Mouse (Mus musculus): ENCODE data around the gene Snrnp40. TPM values are rescaled to one million over a fixed set of nuclear protein-coding genes. Genes with fewer than 3 reads are reported as not detected.

The Snrnp40 gene
- total and polyA plus RNA-seq, 3 experiments, result 108 to 184 (median 128) TPM

DNA sequence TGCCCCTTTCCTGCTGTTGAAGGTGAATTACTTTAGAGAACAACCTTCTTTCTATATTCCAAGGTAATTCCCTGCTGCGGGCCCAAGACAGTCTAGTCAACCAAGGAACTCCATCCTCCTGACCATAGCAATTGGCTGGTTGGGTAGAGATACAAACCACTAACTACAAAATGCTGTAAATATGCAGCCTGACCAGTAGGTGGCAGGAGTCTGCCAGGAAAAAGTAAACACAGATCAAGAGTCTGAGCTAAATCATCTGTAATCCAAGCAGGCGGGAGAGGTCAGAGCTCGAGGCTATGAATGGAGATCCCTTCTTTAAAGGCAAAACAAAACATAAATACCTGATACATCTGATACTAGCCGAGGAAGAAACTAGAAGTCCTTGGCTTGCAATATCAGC lies 18.2 kb upstream of the Snrnp40 start:
- in situ Hi-C loops (cut with MboI; ENCODE audit: low pct_ligation_motif_present, low pct_unique_long_range_greater_than_20kb, low sequenced_read_pairs), result no loop called here
- Histone ChIP-seq H3K9ac (ENCODE audit: insufficient read depth, low read depth) (no peak overlapping the region), H3K36me3 (replicated peaks in 1 of 2; ENCODE audit: control insufficient read depth in 1 of 2, insufficient read depth in 1 of 2, low read length in 1 of 2) (peaks cover 30 to 75% of the 10 kb centered on the region in 2 experiments), H3K4me1 (ENCODE audit: control insufficient read depth in 1 of 2, insufficient read depth in 2 of 2) (no peaks in the 10 kb centered on the region), H3K4me3 (replicated peaks in 1 of 3; ENCODE audit: low read depth in 2 of 3, low read length in 2 of 3, poor library complexity in 1 of 3) (no peak overlapping the region), H3K79me2 (replicated peaks; ENCODE audit: control insufficient read depth, extremely low read depth, insufficient read depth, poor library complexity, severe bottlenecking) (no peaks in the 10 kb centered on the region), H3K27me3 (replicated peaks) (no peaks in the 10 kb centered on the region), H3K9me3 (replicated peaks; ENCODE audit: low read length) (no peaks in the 10 kb centered on the region), H3K4me2 (ENCODE audit: insufficient read depth, low read depth, poor library complexity, severe bottlenecking) (no peak overlapping the region), H3K27ac (ENCODE audit: insufficient read depth, low read depth) (no peak overlapping the region)
- dilution Hi-C loops (cut with MboI; ENCODE audit: extremely low pct_ligation_motif_present, extremely low pct_unique_long_range_greater_than_20kb, low sequenced_read_pairs), result no loop called here
- TF ChIP-seq JUND (conservative IDR thresholded peaks at IDR 0.05; ENCODE audit: low read depth, low read length), result no peak
- peak; percentile 84 to 87 for TF ChIP-seq CTCF (conservative IDR thresholded peaks at IDR 0.05 in 1 of 2, IDR thresholded peaks at IDR 0.05 in 1 of 2; ENCODE audit: low read depth in 2 of 2, low read length in 2 of 2)
- no peak for TF ChIP-seq CHD2 (IDR thresholded peaks at IDR 0.05; ENCODE audit: low read length)
- TF ChIP-seq GABPA (IDR thresholded peaks at IDR 0.05; ENCODE audit: insufficient replicate concordance, low read depth, low read length), result no peak
- TF ChIP-seq RAD21 (IDR thresholded peaks at IDR 0.05; ENCODE audit: low read depth, low read length), result peak; percentile 74
- peak; percentile 75 for TF ChIP-seq SMC3 (IDR thresholded peaks at IDR 0.05; ENCODE audit: low read depth, low read length)
- peak; percentile 57 for DNase-seq (ENCODE audit: extremely low read depth)

- no peaks in the 10 kb centered on the region for H3K27me3 ChIP-seq (replicated peaks)
- DNase-seq (ENCODE audit: extremely low read depth), result no peak
- H3K4me2 ChIP-seq (ENCODE audit: insufficient read depth, low read depth, poor library complexity, severe bottlenecking), result no peak overlapping the region
- H3K4me1 ChIP-seq (ENCODE audit: control insufficient read depth in 1 of 2, insufficient read depth in 2 of 2), result peaks cover 0 to 15% of the 10 kb centered on the region in 2 experiments; a peak in 2 of 4 replicates
- no peak overlapping the region for H3K27ac ChIP-seq (ENCODE audit: insufficient read depth, low read depth)
- in situ Hi-C loops (cut with MboI; ENCODE audit: low pct_ligation_motif_present, low pct_unique_long_range_greater_than_20kb, low sequenced_read_pairs) (no loop called here), dilution Hi-C loops (cut with MboI; ENCODE audit: extremely low pct_ligation_motif_present, extremely low pct_unique_long_range_greater_than_20kb, low sequenced_read_pairs) (no loop called here)
- H3K9me3 ChIP-seq (replicated peaks; ENCODE audit: low read length), result no peaks in the 10 kb centered on the region
- H3K9ac ChIP-seq (ENCODE audit: insufficient read depth, low read depth), result no peak overlapping the region
- H3K79me2 ChIP-seq (replicated peaks; ENCODE audit: control insufficient read depth, extremely low read depth, insufficient read depth, poor library complexity, severe bottlenecking), result no peaks in the 10 kb centered on the region; the same call in 1 of the 2 replicates
- no peak for TF ChIP-seq SIN3A (IDR thresholded peaks at IDR 0.05; ENCODE audit: low read length)
- TF ChIP-seq USF2 (conservative IDR thresholded peaks at IDR 0.05; ENCODE audit: low read depth, low read length), result no peak
- TF ChIP-seq NELFE (IDR thresholded peaks at IDR 0.05; ENCODE audit: low read depth, low read length), result no peak
- no peak for TF ChIP-seq TBP (conservative IDR thresholded peaks at IDR 0.05; ENCODE audit: low read depth, low read length)
- peak; percentile 30 to 31; a peak in 3 of 4 replicates for TF ChIP-seq CTCF (conservative IDR thresholded peaks at IDR 0.05 in 1 of 2, IDR thresholded peaks at IDR 0.05 in 1 of 2; ENCODE audit: low read depth in 2 of 2, low read length in 2 of 2)
- no peak for TF ChIP-seq ELF1 (IDR thresholded peaks at IDR 0.05; ENCODE audit: low read depth, low read length)
- H3K36me3 ChIP-seq (replicated peaks in 1 of 2; ENCODE audit: control insufficient read depth in 1 of 2, insufficient read depth in 1 of 2, low read length in 1 of 2), result peaks cover 58 to 97% of the 10 kb centered on the region in 2 experiments
- no peak overlapping the region for H3K4me3 ChIP-seq (replicated peaks in 1 of 3; ENCODE audit: low read depth in 2 of 3, low read length in 2 of 3, poor library complexity in 1 of 3)
These were observed 10.3 kb upstream of the Snrnp40 start for GRCm38 (mm10) chr4:130349666-130350065.

DNA sequence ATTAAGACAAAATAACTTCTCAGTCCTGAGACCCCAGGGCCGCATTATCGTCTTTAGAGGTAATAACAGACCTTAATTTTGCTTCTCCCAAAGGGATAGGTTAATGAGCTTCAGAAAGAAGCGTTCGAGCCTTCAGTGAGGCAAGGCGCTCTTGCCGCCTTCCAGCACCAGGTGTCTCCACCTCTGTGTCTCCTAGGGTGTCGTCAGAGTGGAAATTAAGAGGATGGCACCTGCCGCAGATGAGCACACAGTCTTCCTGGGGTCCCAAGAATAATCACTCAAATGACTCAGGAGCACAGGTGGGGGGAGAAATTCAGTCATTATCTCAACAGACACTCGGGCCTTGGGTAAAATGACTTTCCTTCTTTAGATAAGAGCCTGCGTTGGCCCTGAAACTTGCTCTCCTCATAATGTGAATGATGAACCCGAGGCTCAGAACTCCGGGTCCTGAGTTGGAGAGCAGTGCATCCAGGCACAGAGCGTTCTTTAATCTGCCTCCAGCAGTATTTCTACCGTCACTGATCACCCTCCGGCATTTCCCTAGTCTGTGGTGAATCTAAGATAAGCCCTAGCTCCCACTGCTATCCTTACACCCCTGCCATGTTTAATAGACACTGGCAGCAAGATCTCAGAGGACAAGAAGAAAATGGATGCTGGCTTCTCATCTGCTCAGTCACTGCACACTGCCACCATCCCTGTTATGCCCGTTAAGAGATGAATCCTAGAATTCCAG lies 9.1 kb upstream of the Snrnp40 start:
- Histone ChIP-seq H3K9ac (ENCODE audit: insufficient read depth, low read depth) (no peak overlapping the region), H3K4me2 (ENCODE audit: insufficient read depth, low read depth, poor library complexity, severe bottlenecking) (no peak overlapping the region), H3K4me1 (ENCODE audit: control insufficient read depth in 1 of 2, insufficient read depth in 2 of 2) (peaks cover 0 to 15% of the 10 kb centered on the region in 2 experiments; a peak in 2 of 4 replicates), H3K27ac (ENCODE audit: insufficient read depth, low read depth) (no peak overlapping the region), H3K27me3 (replicated peaks) (no peaks in the 10 kb centered on the region), H3K9me3 (replicated peaks; ENCODE audit: low read length) (no peaks in the 10 kb centered on the region), H3K4me3 (replicated peaks in 1 of 3; ENCODE audit: low read depth in 2 of 3, low read length in 2 of 3, poor library complexity in 1 of 3) (no peak overlapping the region), H3K36me3 (replicated peaks in 1 of 2; ENCODE audit: control insufficient read depth in 1 of 2, insufficient read depth in 1 of 2, low read length in 1 of 2) (peaks cover 62 to 97% of the 10 kb centered on the region in 2 experiments), H3K79me2 (replicated peaks; ENCODE audit: control insufficient read depth, extremely low read depth, insufficient read depth, poor library complexity, severe bottlenecking) (no peaks in the 10 kb centered on the region; the same call in 1 of the 2 replicates)
- TF ChIP-seq USF2 (conservative IDR thresholded peaks at IDR 0.05; ENCODE audit: low read depth, low read length) (no peak), CTCF (conservative IDR thresholded peaks at IDR 0.05 in 1 of 2, IDR thresholded peaks at IDR 0.05 in 1 of 2; ENCODE audit: low read depth in 2 of 2, low read length in 2 of 2) (peak in 1 of 2 experiments; percentile 20; a peak in 1 of 4 replicates), MAFK (IDR thresholded peaks at IDR 0.05; ENCODE audit: insufficient replicate concordance, low read length) (no peak), SMC3 (IDR thresholded peaks at IDR 0.05; ENCODE audit: low read depth, low read length) (peak; percentile 10; the same call in 1 of the 2 replicates)
- DNase-seq (ENCODE audit: extremely low read depth), result no peak
- dilution Hi-C loops (cut with MboI; ENCODE audit: extremely low pct_ligation_motif_present, extremely low pct_unique_long_range_greater_than_20kb, low sequenced_read_pairs) (no loop called here), in situ Hi-C loops (cut with MboI; ENCODE audit: low pct_ligation_motif_present, low pct_unique_long_range_greater_than_20kb, low sequenced_read_pairs) (no loop called here)

All from CH12.LX (cell line).